Comparison of ENCODE assay signal across 11 mouse cellular contexts in the genomic region with DNA sequence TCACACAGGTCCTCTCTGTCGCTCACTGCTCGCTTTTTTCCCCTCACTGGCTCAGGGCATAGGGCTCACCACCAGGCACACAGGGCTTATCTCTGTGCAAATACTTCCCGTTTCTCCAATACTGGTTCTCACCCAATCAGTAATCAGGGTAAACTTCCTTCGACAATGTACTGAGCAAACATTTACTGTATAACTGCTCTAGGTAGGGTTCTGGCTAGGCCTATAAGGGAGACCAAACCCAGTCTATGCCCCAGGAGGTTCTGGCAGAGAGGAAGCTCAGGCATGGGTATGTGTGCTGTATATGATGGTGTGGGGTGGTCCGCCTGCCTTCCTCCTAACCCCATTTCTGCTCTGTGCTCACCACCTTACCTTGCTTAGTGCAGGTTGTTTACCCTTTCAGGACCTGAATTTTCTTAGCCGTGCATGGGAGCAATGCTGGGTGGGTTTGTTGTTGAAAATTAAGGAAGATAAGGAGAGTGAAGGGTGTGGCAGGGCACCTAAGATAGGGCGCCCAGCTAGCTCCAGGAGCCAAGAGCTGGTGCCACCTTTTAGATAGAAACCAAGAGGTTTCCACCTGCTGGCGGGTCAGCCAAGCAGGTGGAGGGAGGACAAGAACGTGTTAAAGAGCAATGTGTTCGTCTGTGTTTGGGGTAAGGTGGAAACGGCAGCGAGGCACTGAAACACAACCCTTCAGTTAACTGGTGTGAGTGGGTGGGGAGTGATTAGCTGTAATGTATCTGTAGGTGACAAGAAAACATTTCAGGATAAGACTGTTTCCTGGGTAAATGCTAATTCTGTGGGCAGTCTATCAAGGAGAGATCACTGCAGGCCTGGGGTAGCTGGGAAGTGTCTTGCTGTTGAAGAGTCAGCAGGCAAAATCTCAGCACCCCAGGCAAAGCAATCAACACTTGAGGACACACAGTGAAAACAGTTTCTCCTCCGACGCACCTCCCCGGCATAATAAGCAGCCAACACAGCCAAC. TPM values are rescaled to one million over a fixed set of nuclear protein-coding genes. Genes with fewer than 3 reads are reported as not detected.
A peak's percentile ranks its signal among the peaks of the same experiment; 100 is the strongest.
DNase-seq lines count a peak whose midpoint lies in the region; ATAC-seq and TF ChIP-seq lines count a peak whose summit lies in the region.
"Had no signal": no experiment of that assay in that cellular context is flagged by ENCODE, and none has a peak within 500 bp of the region (broad histone marks: within the 10 kb centered on the region; RNA-seq: fewer than 3 reads in every experiment).

No protein-coding gene starts in this region.

- H3K27ac ChIP-seq in heart, embryonic 10.5 days = peak overlapping the region; percentile 67; the same call in 1 of the 2 replicates
- H3K27ac ChIP-seq in heart, adult 2 months = no peak overlapping the region
- peak overlapping the region; percentile 11 for H3K27ac ChIP-seq in intestine, postnatal 0 days (ENCODE audit: low read depth, low read length)

- H3K4me1 ChIP-seq in heart, embryonic 10.5 days = peaks cover 50% of the 10 kb centered on the region
- H3K4me1 ChIP-seq in heart, adult 2 months (ENCODE audit: control insufficient read depth, insufficient read depth, low read length) = peaks cover 11% of the 10 kb centered on the region
- H3K4me1 ChIP-seq in intestine, postnatal 0 days (replicated peaks; ENCODE audit: control insufficient read depth, insufficient read depth, low read length) = peaks cover 11% of the 10 kb centered on the region; the same call in 1 of the 2 replicates

- intact Hi-C loops in heart, adult 2 months (cut with DNase I) = no loop called here

- no peak overlapping the region for H3K9ac ChIP-seq in heart, adult 2 months (ENCODE audit: low read depth, low read length)
- H3K9ac ChIP-seq in intestine, postnatal 0 days (ENCODE audit: low read depth, low read length) = no peak overlapping the region

- no peak for TF ChIP-seq POLR2A in heart, adult 2 months (IDR thresholded peaks at IDR 0.05; ENCODE audit: insufficient read depth, low read depth, low read length)

- H3K4me2 ChIP-seq in intestine, postnatal 0 days (replicated peaks; ENCODE audit: low read depth) = no peak overlapping the region

- no peaks in the 10 kb centered on the region for H3K36me3 ChIP-seq in heart, embryonic 10.5 days
- no peaks in the 10 kb centered on the region for H3K36me3 ChIP-seq in heart, adult 2 months (ENCODE audit: control insufficient read depth, insufficient read depth, low read length)
- no peaks in the 10 kb centered on the region for H3K36me3 ChIP-seq in intestine, postnatal 0 days (ENCODE audit: control insufficient read depth, insufficient read depth)

- WGBS in heart, embryonic 10.5 days = 30% methylated on average over 15 of the region's 15 CpGs
- WGBS in heart, adult 2 months = 65% methylated on average over 15 of the region's 15 CpGs
- WGBS in intestine, postnatal 0 days = 46% methylated on average over 15 of the region's 15 CpGs

- peak; percentile 78 for ATAC-seq in intestine, postnatal 0 days
- ATAC-seq in megakaryocyte progenitor cell, adult 5-6 weeks (replicated peaks; ENCODE audit: poor library complexity) = peak; percentile 59
- ATAC-seq in activated CD4-positive, CD25-positive, alpha-beta regulatory T cell, adult 4 months = no peak

- no peak for DNase-seq in heart, embryonic 10.5 days (ENCODE audit: low spot score)
- no peak for DNase-seq in heart, adult 2 months
- DNase-seq in MEL-GATA-1-ER (ENCODE audit: extremely low read depth, low read depth) = peak; percentile 81
- no peak for DNase-seq in cerebellum, adult 11-12 months
- no peak for DNase-seq in layer of hippocampus, adult 8-10 months (ENCODE audit: low spot score in 2 of 2)
- DNase-seq: cerebellum, postnatal 14 days; kidney, postnatal 36 days had no signal

- no peak overlapping the region for H3K4me3 ChIP-seq in heart, embryonic 10.5 days
- H3K4me3 ChIP-seq in heart, adult 2 months = no peak overlapping the region
- H3K4me3 ChIP-seq in intestine, postnatal 0 days (ENCODE audit: low read depth, low read length) = no peak overlapping the region
- H3K4me3 ChIP-seq: myocyte had no signal

- no peak for TF ChIP-seq CTCF in heart, adult 2 months (IDR thresholded peaks at IDR 0.05)
- peak; percentile 27; the same call in 1 of the 2 replicates for TF ChIP-seq CTCF in intestine, postnatal 0 days (IDR thresholded peaks at IDR 0.05; ENCODE audit: low read depth)

- no peaks in the 10 kb centered on the region for H3K27me3 ChIP-seq in heart, embryonic 10.5 days (ENCODE audit: insufficient read depth, poor library complexity, severe bottlenecking)
- no peaks in the 10 kb centered on the region for H3K27me3 ChIP-seq in heart, adult 2 months (ENCODE audit: control insufficient read depth, insufficient read depth, low read length)
- no peaks in the 10 kb centered on the region for H3K27me3 ChIP-seq in intestine, postnatal 0 days (replicated peaks; ENCODE audit: control insufficient read depth, insufficient read depth, low read length)

- no peak for TF ChIP-seq EP300 in heart, adult 2 months (IDR thresholded peaks at IDR 0.05; ENCODE audit: insufficient read depth, low read depth, low read length)

- no peaks in the 10 kb centered on the region for H3K79me2 ChIP-seq in heart, adult 2 months (replicated peaks; ENCODE audit: control insufficient read depth, insufficient read depth, low read length)

- no peaks in the 10 kb centered on the region for H3K9me3 ChIP-seq in heart, embryonic 10.5 days
- H3K9me3 ChIP-seq in intestine, postnatal 0 days (ENCODE audit: control insufficient read depth) = no peaks in the 10 kb centered on the region

RNA-seq across cellular contexts. Expression of a gene that starts 14.8 kb away (rescaled TPM):
- 308 and 314 TPM in 2 replicates for polyA plus RNA-seq in heart, embryonic 10.5 days (2016; fragmentation: Nextera tagmentation; extraction: Ambion mirVana)
- total RNA-seq in heart, adult 2 months (2021) = 100 to 1,000 TPM; 164 to 186 TPM
- polyA plus RNA-seq in heart, adult 2 months (2012; rRNA removed) = 108 and 130 TPM in 2 replicates
- polyA plus RNA-seq in intestine, postnatal 0 days (2015; fragmentation: Nextera tagmentation; extraction: Ambion mirVana) = 328 TPM in 2 replicates
- total RNA-seq in megakaryocyte progenitor cell, adult 5-6 weeks (2015) = 327 and 328 TPM in 2 replicates
- 142 and 176 TPM in 2 replicates for total RNA-seq in megakaryocyte progenitor cell, adult 5-6 weeks (2017)
- polyA plus RNA-seq in activated CD4-positive, CD25-positive, alpha-beta regulatory T cell, adult 4 months (2017; shearing (Covaris generic)) = 100 to 1,000 TPM; 186 to 204 TPM
- total RNA-seq in layer of hippocampus, adult 8-10 months (2022) = 100 to 1,000 TPM; 154 to 177 (median 170) TPM

RNA-seq across cellular contexts. Expression of a gene that starts 50.3 kb away (rescaled TPM):
- polyA plus RNA-seq in heart, embryonic 10.5 days (2016; fragmentation: Nextera tagmentation; extraction: Ambion mirVana) = 24.3 and 24.6 TPM in 2 replicates
- 100 to 1,000 TPM; 107 to 116 TPM for total RNA-seq in heart, adult 2 months (2021)
- polyA plus RNA-seq in heart, adult 2 months (2012; rRNA removed) = 41.6 and 74.4 TPM in 2 replicates
- 10.2 and 10.3 TPM in 2 replicates for polyA plus RNA-seq in intestine, postnatal 0 days (2015; fragmentation: Nextera tagmentation; extraction: Ambion mirVana)
- 34.0 and 36.1 TPM in 2 replicates for total RNA-seq in megakaryocyte progenitor cell, adult 5-6 weeks (2015)
- total RNA-seq in megakaryocyte progenitor cell, adult 5-6 weeks (2017) = 20.4 and 23.6 TPM in 2 replicates
- 10 to 100 TPM; 12.2 to 12.4 TPM for polyA plus RNA-seq in activated CD4-positive, CD25-positive, alpha-beta regulatory T cell, adult 4 months (2017; shearing (Covaris generic))
- total RNA-seq in layer of hippocampus, adult 8-10 months (2022) = 10 to 100 TPM; 39.8 to 42.3 (median 41.1) TPM
